Mouse (Mus musculus): ENCODE measurements at regions not wholly inside any gene's neighbourhood (a gene's known extent, or its start where the extent isn't known, plus 50 kb on each side); places are given as distances from the start of the nearest gene placed in this dataset.
A peak's percentile ranks its signal among the peaks of the same experiment; 100 is the strongest.

GRCm38 (mm10) chr7:72481275-72481674 is 174.9 kb upstream of the Mctp2 start:
- Histone ChIP-seq H3K27me3 (ENCODE audit: insufficient read depth, low read length) (no peaks in the 10 kb centered on the region), H3K9ac (no peak overlapping the region), H3K4me1 (ENCODE audit: insufficient read depth) (no peaks in the 10 kb centered on the region), H3K9me3 (ENCODE audit: low read depth, low read length) (no peaks in the 10 kb centered on the region), H3K27ac (ENCODE audit: low read depth) (no peak overlapping the region), H3K4me3 (ENCODE audit: low read depth, low read length) (no peak overlapping the region), H3K4me2 (no peak overlapping the region), H3K36me3 (ENCODE audit: insufficient read depth) (no peaks in the 10 kb centered on the region)
- ATAC-seq (ENCODE audit: insufficient read depth) (no peak), DNase-seq (no peak)
- WGBS = 83% methylated on average over 2 of the region's 2 CpGs
- no peak for TF ChIP-seq CTCF (IDR thresholded peaks at IDR 0.05; ENCODE audit: low read depth)

DNA sequence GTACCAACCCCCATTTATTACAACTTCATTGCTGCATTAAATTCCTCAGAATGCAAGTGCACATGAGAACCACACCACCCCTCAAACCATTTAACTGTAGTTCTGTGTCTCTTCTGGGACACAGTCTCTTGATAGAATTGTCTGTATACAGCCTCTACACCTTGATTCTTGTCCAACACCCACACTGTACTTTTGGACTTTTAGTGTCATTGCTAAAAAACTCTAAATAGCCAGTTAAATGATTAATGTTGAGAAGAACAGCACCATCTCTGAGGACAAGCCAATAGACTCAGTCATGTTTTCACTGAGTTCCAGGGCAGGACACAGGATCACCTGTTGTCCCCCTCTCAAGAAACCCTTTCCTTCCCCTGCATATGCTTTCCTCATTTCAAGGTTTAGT is 183.8 kb upstream of the Mctp2 start:
- H3K4me3 ChIP-seq (ENCODE audit: low read depth, low read length) = no peak overlapping the region
- H3K27ac ChIP-seq (ENCODE audit: low read depth) = no peak overlapping the region
- H3K36me3 ChIP-seq (ENCODE audit: insufficient read depth) = no peaks in the 10 kb centered on the region
- TF ChIP-seq CTCF (IDR thresholded peaks at IDR 0.05; ENCODE audit: low read depth) = no peak
- H3K4me1 ChIP-seq (ENCODE audit: insufficient read depth) = no peaks in the 10 kb centered on the region
- H3K4me2 ChIP-seq = no peak overlapping the region
- H3K27me3 ChIP-seq (ENCODE audit: insufficient read depth, low read length) = no peaks in the 10 kb centered on the region
- H3K9ac ChIP-seq = no peak overlapping the region
- DNase-seq = no peak
- ATAC-seq (ENCODE audit: insufficient read depth) = no peak
- H3K9me3 ChIP-seq (ENCODE audit: low read depth, low read length) = no peaks in the 10 kb centered on the region

GRCm38 (mm10) chr7:72493292-72493691 is 186.9 kb upstream of the Mctp2 start:
- no peaks in the 10 kb centered on the region for H3K36me3 ChIP-seq (ENCODE audit: insufficient read depth)
- no peak overlapping the region for H3K4me2 ChIP-seq
- no peaks in the 10 kb centered on the region for H3K27me3 ChIP-seq (ENCODE audit: insufficient read depth, low read length)
- H3K9ac ChIP-seq = no peak overlapping the region
- no peaks in the 10 kb centered on the region for H3K4me1 ChIP-seq (ENCODE audit: insufficient read depth)
- H3K9me3 ChIP-seq (ENCODE audit: low read depth, low read length) = no peaks in the 10 kb centered on the region
- H3K27ac ChIP-seq (ENCODE audit: low read depth) = no peak overlapping the region
- ATAC-seq (ENCODE audit: insufficient read depth) (no peak), DNase-seq (no peak)
- TF ChIP-seq CTCF (IDR thresholded peaks at IDR 0.05; ENCODE audit: low read depth) = no peak
- no peak overlapping the region for H3K4me3 ChIP-seq (ENCODE audit: low read depth, low read length)

GRCm38 (mm10) chr7:72496933-72497631 is 190.7 kb upstream of the Mctp2 start:
- TF ChIP-seq CTCF (IDR thresholded peaks at IDR 0.05; ENCODE audit: low read depth) = no peak
- DNase-seq (no peak), ATAC-seq (ENCODE audit: insufficient read depth) (no peak)
- Histone ChIP-seq H3K27ac (ENCODE audit: low read depth) (no peak overlapping the region), H3K27me3 (ENCODE audit: insufficient read depth, low read length) (no peaks in the 10 kb centered on the region), H3K4me2 (no peak overlapping the region), H3K4me1 (ENCODE audit: insufficient read depth) (no peaks in the 10 kb centered on the region), H3K36me3 (ENCODE audit: insufficient read depth) (no peaks in the 10 kb centered on the region), H3K9me3 (ENCODE audit: low read depth, low read length) (no peaks in the 10 kb centered on the region), H3K9ac (no peak overlapping the region), H3K4me3 (ENCODE audit: low read depth, low read length) (no peak overlapping the region)
- WGBS = 57% methylated on average over 7 of the region's 7 CpGs

- no peaks in the 10 kb centered on the region for H3K27me3 ChIP-seq (ENCODE audit: insufficient read depth, low read length)
- TF ChIP-seq CTCF (IDR thresholded peaks at IDR 0.05; ENCODE audit: low read depth) = no peak
- no peak overlapping the region for H3K4me2 ChIP-seq
- no peak overlapping the region for H3K4me3 ChIP-seq (ENCODE audit: low read depth, low read length)
- ATAC-seq (ENCODE audit: insufficient read depth) = no peak
- H3K27ac ChIP-seq (ENCODE audit: low read depth) = no peak overlapping the region
- DNase-seq = peak; percentile 15
- no peaks in the 10 kb centered on the region for H3K4me1 ChIP-seq (ENCODE audit: insufficient read depth)
- WGBS = 56% methylated on average over 4 of the region's 4 CpGs
- H3K36me3 ChIP-seq (ENCODE audit: insufficient read depth) = no peaks in the 10 kb centered on the region
- no peaks in the 10 kb centered on the region for H3K9me3 ChIP-seq (ENCODE audit: low read depth, low read length)
- no peak overlapping the region for H3K9ac ChIP-seq
These were observed 192.3 kb upstream of the Mctp2 start for GRCm38 (mm10) chr7:72498562-72499230.

DNA sequence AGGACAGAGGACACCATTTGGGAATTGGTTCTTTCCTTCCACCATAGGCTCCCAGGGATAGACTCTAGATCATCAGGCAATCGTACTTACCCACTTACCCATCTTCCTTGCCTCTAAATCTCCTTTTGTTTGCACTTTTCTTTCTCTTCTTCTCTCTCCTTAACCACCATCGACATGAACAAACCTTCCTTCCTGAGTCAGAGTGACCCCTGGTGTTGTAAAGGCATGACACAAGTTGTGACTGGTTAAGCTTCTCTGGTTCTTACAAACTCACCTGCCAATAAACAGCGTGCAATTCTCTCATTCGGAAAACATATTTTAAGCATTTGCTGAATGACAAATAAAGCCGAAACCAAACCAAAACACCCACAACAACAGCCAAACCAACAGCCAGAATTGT is 193.4 kb upstream of the Mctp2 start:
- H3K4me1 ChIP-seq (ENCODE audit: insufficient read depth) = no peaks in the 10 kb centered on the region
- H3K27ac ChIP-seq (ENCODE audit: low read depth) = no peak overlapping the region
- no peaks in the 10 kb centered on the region for H3K36me3 ChIP-seq (ENCODE audit: insufficient read depth)
- no peaks in the 10 kb centered on the region for H3K9me3 ChIP-seq (ENCODE audit: low read depth, low read length)
- H3K4me3 ChIP-seq (ENCODE audit: low read depth, low read length) = no peak overlapping the region
- no peaks in the 10 kb centered on the region for H3K27me3 ChIP-seq (ENCODE audit: insufficient read depth, low read length)
- no peak for DNase-seq
- ATAC-seq (ENCODE audit: insufficient read depth) = no peak
- no peak overlapping the region for H3K4me2 ChIP-seq
- no peak for TF ChIP-seq CTCF (IDR thresholded peaks at IDR 0.05; ENCODE audit: low read depth)
- no peak overlapping the region for H3K9ac ChIP-seq
- WGBS = 75% methylated on average over 5 of the region's 5 CpGs

GRCm38 (mm10) chr7:72500190-72500589 is 193.8 kb upstream of the Mctp2 start:
- H3K27me3 ChIP-seq (ENCODE audit: insufficient read depth, low read length) = no peaks in the 10 kb centered on the region
- H3K9ac ChIP-seq = no peak overlapping the region
- no peaks in the 10 kb centered on the region for H3K36me3 ChIP-seq (ENCODE audit: insufficient read depth)
- no peaks in the 10 kb centered on the region for H3K4me1 ChIP-seq (ENCODE audit: insufficient read depth)
- no peak overlapping the region for H3K4me2 ChIP-seq
- H3K9me3 ChIP-seq (ENCODE audit: low read depth, low read length) = no peaks in the 10 kb centered on the region
- no peak overlapping the region for H3K4me3 ChIP-seq (ENCODE audit: low read depth, low read length)
- TF ChIP-seq CTCF (IDR thresholded peaks at IDR 0.05; ENCODE audit: low read depth) = no peak
- 64% methylated on average over 3 of the region's 3 CpGs for WGBS
- DNase-seq = no peak
- no peak overlapping the region for H3K27ac ChIP-seq (ENCODE audit: low read depth)
- ATAC-seq (ENCODE audit: insufficient read depth) = no peak

Measured in lung, embryonic 14.5 days (tissue).